Mouse (Mus musculus): Measurements from ENCODE around the gene Tm9sf2. TPM values are rescaled to one million over a fixed set of nuclear protein-coding genes. Genes with fewer than 3 reads are reported as not detected.

Gene Tm9sf2
- 82.4 and 89.1 TPM in 2 replicates for polyA plus RNA-seq (2015; fragmentation: Nextera tagmentation; extraction: Ambion mirVana)

DNA sequence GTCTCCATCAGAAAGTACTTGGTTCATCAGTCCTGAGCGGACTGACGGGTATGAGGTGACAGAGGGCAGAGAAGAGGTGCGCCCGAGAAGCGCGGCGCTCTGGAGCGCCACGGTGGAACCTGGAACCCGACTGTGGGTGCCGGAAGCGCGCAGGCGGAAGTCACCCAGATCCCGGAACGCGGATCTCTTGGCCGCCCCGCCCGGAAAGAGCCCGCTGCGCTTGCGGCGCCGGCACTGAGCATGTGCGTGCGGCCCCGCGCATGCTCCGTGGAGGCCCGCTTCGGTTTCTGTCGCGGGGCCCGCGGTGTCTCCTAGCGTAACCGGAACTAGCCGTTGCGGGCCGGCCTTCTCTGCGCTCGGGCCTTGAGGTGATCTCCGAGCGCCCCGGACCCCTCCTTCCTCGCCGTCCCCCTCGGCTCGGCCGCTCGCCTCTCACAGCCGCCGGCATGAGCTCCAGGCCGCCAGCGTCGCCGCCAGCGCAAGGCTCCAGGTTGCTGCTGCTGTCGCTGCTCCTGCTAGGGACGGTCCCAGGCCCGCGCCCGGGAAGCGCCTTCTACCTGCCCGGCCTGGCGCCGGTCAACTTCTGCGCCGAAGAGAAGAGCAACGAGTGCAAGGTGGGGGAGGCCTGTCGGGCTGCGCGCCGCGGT, at the start of gene Tm9sf2:
TSS of gene Tm9sf2 (plus strand) at position 217 of the 647 bp plus-strand sequence.

GRCm38 (mm10) chr14:122181078-122181814, 74.4 kb downstream of the Tm9sf2 start, which contains the start of gene Clybl:
TSS of gene Clybl (plus strand) at chr14:122181704.

Other genes with a start within 250 kb of the Tm9sf2 start
- 35.8 and 38.9 TPM in 2 replicates for gene Ubac2, start 228.4 kb upstream of the Tm9sf2 start, polyA plus RNA-seq (2015; fragmentation: Nextera tagmentation; extraction: Ambion mirVana)
- 0.09 and 0.19 TPM in 2 replicates for gene Gpr18, start 191.3 kb upstream of the Tm9sf2 start, polyA plus RNA-seq (2015; fragmentation: Nextera tagmentation; extraction: Ambion mirVana)
- gene Gpr183, start 141.8 kb upstream of the Tm9sf2 start, polyA plus RNA-seq (2015; fragmentation: Nextera tagmentation; extraction: Ambion mirVana): 1.6 and 2.9 TPM in 2 replicates
- not detected in 2 replicates for gene Timm8a2, start 72.4 kb upstream of the Tm9sf2 start, polyA plus RNA-seq (2015; fragmentation: Nextera tagmentation; extraction: Ambion mirVana)
- gene Clybl, start 74.7 kb downstream of the Tm9sf2 start, polyA plus RNA-seq (2015; fragmentation: Nextera tagmentation; extraction: Ambion mirVana): 41.4 and 48.6 TPM in 2 replicates

Measured in skeletal muscle tissue, postnatal 0 days (tissue).